18 mouse cellular contexts compared by ENCODE assay signal in the genomic region with DNA sequence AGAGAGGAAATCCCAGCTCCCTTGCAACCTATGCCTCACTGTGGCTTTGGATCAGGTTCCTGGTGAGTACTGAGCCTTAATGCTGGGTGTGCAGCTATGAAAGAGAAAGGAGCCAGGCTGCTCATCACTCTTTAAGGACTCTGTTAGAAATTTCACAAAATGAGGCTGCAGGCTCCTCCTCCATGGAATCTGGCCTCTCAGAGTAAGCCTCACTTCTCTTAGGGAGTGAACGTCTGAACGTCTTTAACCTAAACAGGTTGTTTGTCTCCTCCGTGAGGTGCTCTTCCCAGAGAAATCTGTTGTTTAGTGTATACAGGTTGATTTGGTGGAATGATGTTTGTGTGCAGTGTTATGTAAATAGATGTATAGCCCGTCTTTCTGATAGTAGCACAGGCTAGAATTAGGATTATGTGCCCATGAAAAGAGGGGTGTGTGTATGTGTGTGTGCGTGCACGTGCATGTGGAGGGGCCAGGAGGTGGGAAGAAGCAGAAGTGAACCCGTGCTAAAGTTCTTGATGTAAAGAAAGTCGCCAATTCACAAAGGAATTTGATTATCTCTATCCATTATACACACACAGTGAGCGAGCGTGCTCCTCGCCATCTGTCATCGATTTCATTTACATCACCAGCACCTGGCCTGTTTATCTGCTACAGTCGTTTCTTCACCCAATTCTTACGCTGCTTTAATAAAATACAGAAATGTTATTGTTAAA. TPM values are rescaled to one million over a fixed set of nuclear protein-coding genes. Genes with fewer than 3 reads are reported as not detected.
A peak's percentile ranks its signal among the peaks of the same experiment; 100 is the strongest.
DNase-seq lines count a peak whose midpoint lies in the region; ATAC-seq lines count a peak whose summit lies in the region.
"Had no signal": no experiment of that assay in that cellular context is flagged by ENCODE, and none has a peak within 500 bp of the region (broad histone marks: within the 10 kb centered on the region; RNA-seq: fewer than 3 reads in every experiment).

No protein-coding gene starts in this region.

- H3K27ac ChIP-seq in midbrain, embryonic 11.5 days (ENCODE audit: low read depth, low read length) = no peak overlapping the region
- H3K27ac ChIP-seq in midbrain, embryonic 10.5 days (replicated peaks) = no peak overlapping the region; the same call in 1 of the 2 replicates
- H3K27ac ChIP-seq in hindbrain, embryonic 16.5 days (ENCODE audit: low read depth, low read length) = peak overlapping the region; percentile 4; the same call in 1 of the 2 replicates
- H3K27ac ChIP-seq: embryonic facial prominence, embryonic 10.5 days; liver, embryonic 15.5 days had no signal

- no peaks in the 10 kb centered on the region for H3K36me3 ChIP-seq in midbrain, embryonic 11.5 days (ENCODE audit: control insufficient read depth, insufficient read depth, low read length)
- H3K36me3 ChIP-seq in midbrain, embryonic 10.5 days = no peaks in the 10 kb centered on the region
- no peaks in the 10 kb centered on the region for H3K36me3 ChIP-seq in hindbrain, embryonic 16.5 days (ENCODE audit: control insufficient read depth, insufficient read depth, low read length)
- H3K36me3 ChIP-seq: embryonic facial prominence, embryonic 10.5 days; limb, embryonic 12.5 days; liver, embryonic 15.5 days had no signal

- H3K9me3 ChIP-seq in midbrain, embryonic 11.5 days (ENCODE audit: control insufficient read depth, low read length) = no peaks in the 10 kb centered on the region
- H3K9me3 ChIP-seq in midbrain, embryonic 10.5 days (replicated peaks) = no peaks in the 10 kb centered on the region
- H3K9me3 ChIP-seq in hindbrain, embryonic 16.5 days (ENCODE audit: control insufficient read depth, low read length) = no peaks in the 10 kb centered on the region
- H3K9me3 ChIP-seq: embryonic facial prominence, embryonic 10.5 days; limb, embryonic 12.5 days; liver, embryonic 15.5 days had no signal

- no peaks in the 10 kb centered on the region for H3K27me3 ChIP-seq in midbrain, embryonic 11.5 days (ENCODE audit: control insufficient read depth, insufficient read depth, low read length)
- H3K27me3 ChIP-seq in midbrain, embryonic 10.5 days (ENCODE audit: low read depth, poor library complexity, severe bottlenecking) = no peaks in the 10 kb centered on the region
- H3K27me3 ChIP-seq in hindbrain, embryonic 16.5 days (replicated peaks; ENCODE audit: control insufficient read depth, insufficient read depth, low read length) = no peaks in the 10 kb centered on the region
- H3K27me3 ChIP-seq: CH12.LX; liver, embryonic 15.5 days had no signal

- WGBS in midbrain, embryonic 11.5 days = 77% methylated on average over 14 of the region's 14 CpGs
- 84% methylated on average over 14 of the region's 14 CpGs for WGBS in midbrain, embryonic 10.5 days
- 42% methylated on average over 14 of the region's 14 CpGs for WGBS in hindbrain, embryonic 16.5 days

- ATAC-seq in cerebellum, adult (ENCODE audit: insufficient number of reproducible peaks, low FRiP score, low TSS enrichment) = no peak
- peak; percentile 56 for ATAC-seq in midbrain, embryonic 11.5 days (ENCODE audit: low FRiP score)
- peak; percentile 73 for ATAC-seq in hindbrain, embryonic 16.5 days
- ATAC-seq: intestine, embryonic 16.5 days had no signal

- H3K4me2 ChIP-seq in midbrain, embryonic 11.5 days = no peak overlapping the region
- H3K4me2 ChIP-seq in hindbrain, embryonic 16.5 days (ENCODE audit: low read length) = no peak overlapping the region
- H3K4me2 ChIP-seq: limb, embryonic 12.5 days; liver, embryonic 15.5 days had no signal

- H3K4me1 ChIP-seq in midbrain, embryonic 11.5 days (ENCODE audit: control insufficient read depth, insufficient read depth, low read length) = peaks cover 6% of the 10 kb centered on the region; the same call in 1 of the 2 replicates
- peaks cover 22% of the 10 kb centered on the region for H3K4me1 ChIP-seq in midbrain, embryonic 10.5 days
- H3K4me1 ChIP-seq in hindbrain, embryonic 16.5 days (ENCODE audit: control insufficient read depth, insufficient read depth, low read depth, low read length) = peaks cover 19% of the 10 kb centered on the region
- H3K4me1 ChIP-seq: liver, embryonic 15.5 days had no signal

- peak; percentile 12 for DNase-seq in cerebellum, adult 9-10 months
- no peak for DNase-seq in midbrain, embryonic 11.5 days (ENCODE audit: low spot score, missing footprints)
- DNase-seq in midbrain, embryonic 10.5 days (ENCODE audit: low spot score) = no peak
- no peak for DNase-seq in thymus, postnatal 4 days
- no peak for DNase-seq in spleen, postnatal 14 days (ENCODE audit: low spot score in 2 of 2)
- no peak for DNase-seq in frontal cortex, postnatal 10 days (ENCODE audit: low spot score in 2 of 2)
- DNase-seq: gastrocnemius, postnatal 25 days; kidney, postnatal 25 days; lung, postnatal 36 days had no signal

- H3K9ac ChIP-seq in midbrain, embryonic 11.5 days (ENCODE audit: low read length) = no peak overlapping the region
- no peak overlapping the region for H3K9ac ChIP-seq in hindbrain, embryonic 16.5 days (ENCODE audit: low read depth, low read length)
- H3K9ac ChIP-seq: limb, embryonic 12.5 days; liver, embryonic 15.5 days had no signal

- no peak overlapping the region for H3K4me3 ChIP-seq in midbrain, embryonic 11.5 days (ENCODE audit: low read depth, low read length)
- H3K4me3 ChIP-seq in midbrain, embryonic 10.5 days = no peak overlapping the region
- no peak overlapping the region for H3K4me3 ChIP-seq in hindbrain, embryonic 16.5 days (ENCODE audit: low read length)
- H3K4me3 ChIP-seq: embryonic facial prominence, embryonic 10.5 days; limb, embryonic 12.5 days; liver, embryonic 15.5 days had no signal

RNA-seq across cellular contexts. Expression of a gene that starts 34.8 kb away (rescaled TPM):
- 0.31 TPM in 1 of 2 replicates, not detected in the other for polyA plus RNA-seq in midbrain, embryonic 11.5 days (2014; fragmentation: Nextera tagmentation; extraction: Ambion mirVana)
- polyA plus RNA-seq in midbrain, embryonic 10.5 days (2016; fragmentation: Nextera tagmentation; extraction: Ambion mirVana) = 0.05 TPM in 1 of 2 replicates, not detected in the other
- polyA plus RNA-seq in hindbrain, embryonic 16.5 days (2015; fragmentation: Nextera tagmentation; extraction: Ambion mirVana) = 33.5 and 39.9 TPM in 2 replicates
- polyA plus RNA-seq: embryonic facial prominence, embryonic 10.5 days; heart, embryonic 16.5 days; intestine, embryonic 16.5 days; limb, embryonic 12.5 days; thymus, postnatal 0 days had no signal

Comparison
In these comparisons a context has a peak if more than half of its experiments do, and no peak if none do; other contexts are left out.
1. RNA of a gene that starts 34.8 kb away (polyA plus RNA-seq): 33.5 to 39.9 TPM in hindbrain, embryonic 16.5 days; 0.31 TPM in midbrain, embryonic 11.5 days and 0.05 TPM in midbrain, embryonic 10.5 days; every median in the first group is over 10 times any median in the second.